Mouse (Mus musculus): ENCODE data around the gene Kcnn4.

DNA sequence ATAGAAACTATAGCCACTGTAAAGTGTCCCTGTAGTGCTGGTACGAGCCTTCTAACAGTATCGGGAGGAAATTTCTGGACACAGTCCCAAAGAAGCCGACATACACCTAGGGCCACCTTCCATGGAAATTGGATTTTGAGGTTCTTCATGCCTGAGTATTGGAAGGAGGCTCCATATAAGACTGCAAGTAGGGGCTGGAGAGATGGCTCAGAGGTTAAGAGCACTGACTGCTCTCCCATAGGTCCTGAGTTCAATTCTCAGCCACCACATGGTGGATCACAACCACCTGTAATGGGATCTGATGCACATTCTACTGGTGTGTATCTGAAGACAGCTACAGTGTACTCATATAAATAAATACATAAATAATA, 30.0 kb downstream of the Kcnn4 start:
- TF ChIP-seq CTCF (IDR thresholded peaks at IDR 0.05 in 2 of 3, conservative IDR thresholded peaks at IDR 0.05 in 1 of 3; ENCODE audit: control insufficient read depth in 1 of 3, insufficient read depth in 1 of 3, low read depth in 2 of 3, low read length in 3 of 3, poor library complexity in 1 of 3, severe bottlenecking in 1 of 3) = no peak
- no peak for TF ChIP-seq GATA1 (IDR thresholded peaks at IDR 0.05; ENCODE audit: low read depth, low read length)
- no peak for TF ChIP-seq POLR2A (IDR thresholded peaks at IDR 0.05; ENCODE audit: control insufficient read depth in 1 of 2, insufficient read depth in 1 of 2, low read depth in 1 of 2, low read length in 2 of 2, poor library complexity in 1 of 2)
- no peak for TF ChIP-seq ZC3H11A (IDR thresholded peaks at IDR 0.05; ENCODE audit: low read depth, low read length)
- no peak for TF ChIP-seq ZKSCAN1 (IDR thresholded peaks at IDR 0.05; ENCODE audit: low read depth, low read length)
- no peak for TF ChIP-seq NRF1 (IDR thresholded peaks at IDR 0.05; ENCODE audit: insufficient read depth, low read depth, low read length, poor library complexity, severe bottlenecking)
- no peak for TF ChIP-seq BHLHE40 (IDR thresholded peaks at IDR 0.05; ENCODE audit: borderline replicate concordance, low read depth, low read length)
- no peak; the same call in 1 of the 2 replicates for TF ChIP-seq MAX (IDR thresholded peaks at IDR 0.05; ENCODE audit: low read length)
- no peak for TF ChIP-seq HCFC1 (IDR thresholded peaks at IDR 0.05; ENCODE audit: low read depth, low read length)
- TF ChIP-seq EP300 (IDR thresholded peaks at IDR 0.05; ENCODE audit: low read depth in 1 of 2, low read length in 2 of 2) = no peak
- 0 out of 2 replicates have a peak, but pooled peaks have one; percentile 0 for TF ChIP-seq MYB (IDR thresholded peaks at IDR 0.05; ENCODE audit: low read depth, low read length)
- no peak for TF ChIP-seq RCOR1 (IDR thresholded peaks at IDR 0.05; ENCODE audit: low read depth, low read length)
